In the genomic region with DNA sequence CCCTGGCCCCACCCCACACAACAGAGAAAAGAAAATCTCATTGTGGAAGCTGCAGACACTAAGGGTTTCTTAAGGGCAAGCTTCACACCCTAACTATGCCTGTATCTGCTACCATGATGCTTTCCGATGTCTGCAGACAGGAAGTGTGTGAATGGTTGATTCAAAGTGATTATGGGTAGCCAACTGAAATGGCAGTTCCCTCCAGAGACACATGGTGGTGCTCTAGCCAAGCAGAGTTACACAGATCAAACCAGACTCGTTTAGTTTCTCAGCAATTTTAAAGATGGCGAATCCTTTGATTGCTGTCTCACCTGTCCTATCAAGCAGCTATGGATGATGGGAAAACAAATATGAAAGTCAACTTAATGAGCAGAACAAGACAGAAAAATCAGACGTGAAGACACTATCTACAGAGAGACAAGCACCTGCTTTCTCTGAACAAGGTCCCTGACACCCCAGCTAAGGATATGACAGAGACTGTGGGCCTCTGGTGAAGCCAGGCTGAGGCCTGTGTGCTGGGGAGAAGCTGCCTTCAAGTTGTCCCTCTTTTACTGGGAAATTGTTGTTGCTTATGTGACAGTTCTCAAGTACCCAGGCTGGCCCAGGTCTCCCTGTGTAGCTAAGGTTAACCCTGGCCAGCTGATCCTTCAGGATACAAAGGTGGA, we compare ENCODE assay signal across 8 mouse cellular contexts. TPM values are rescaled to one million over a fixed set of nuclear protein-coding genes. Genes with fewer than 3 reads are reported as not detected.
DNase-seq lines count a peak whose midpoint lies in the region; ATAC-seq and TF ChIP-seq lines count a peak whose summit lies in the region.

No protein-coding gene starts in this region.

- no peaks in the 10 kb centered on the region for H3K36me3 ChIP-seq in kidney, postnatal 0 days (ENCODE audit: insufficient read depth, low read length)
- no peaks in the 10 kb centered on the region for H3K36me3 ChIP-seq in liver, embryonic 11.5 days (ENCODE audit: control insufficient read depth, insufficient read depth, low read length)
- H3K36me3 ChIP-seq in stomach, embryonic 16.5 days (ENCODE audit: control insufficient read depth, insufficient read depth, low read length) = no peaks in the 10 kb centered on the region

- H3K4me1 ChIP-seq in kidney, postnatal 0 days (replicated peaks; ENCODE audit: insufficient read depth, low read length) = no peaks in the 10 kb centered on the region
- no peaks in the 10 kb centered on the region for H3K4me1 ChIP-seq in liver, embryonic 11.5 days (replicated peaks; ENCODE audit: control insufficient read depth, insufficient read depth, low read length)
- H3K4me1 ChIP-seq in stomach, embryonic 16.5 days (ENCODE audit: control insufficient read depth, insufficient read depth, low read length) = no peaks in the 10 kb centered on the region

- ATAC-seq in kidney, postnatal 0 days (replicated peaks; ENCODE audit: low FRiP score, low read depth) = peak; percentile 74
- ATAC-seq in liver, embryonic 11.5 days (replicated peaks; ENCODE audit: low FRiP score) = peak; percentile 76
- ATAC-seq in stomach, embryonic 16.5 days (ENCODE audit: insufficient read depth, low FRiP score) = peak; percentile 64

- TF ChIP-seq CTCF in kidney, postnatal 0 days (IDR thresholded peaks at IDR 0.05; ENCODE audit: low read depth) = peak; percentile 97

- no peak overlapping the region for H3K4me2 ChIP-seq in kidney, postnatal 0 days (ENCODE audit: low read length)
- no peak overlapping the region for H3K4me2 ChIP-seq in liver, embryonic 11.5 days
- H3K4me2 ChIP-seq in stomach, embryonic 16.5 days (ENCODE audit: low read depth, low read length) = no peak overlapping the region

- DNase-seq in 3T3-L1 (ENCODE audit: low read depth, low spot score) = peak; percentile 87
- peak; percentile 78 for DNase-seq in adrenal gland, adult 2 months
- DNase-seq in embryo, embryonic 9.5 days (ENCODE audit: extremely low spot score) = peak; percentile 70
- DNase-seq in heart, adult 8-10 months (ENCODE audit: low spot score) = peak; percentile 76
- DNase-seq in kidney, postnatal 0 days (ENCODE audit: low spot score) = peak; percentile 91
- DNase-seq in liver, embryonic 11.5 days (ENCODE audit: low spot score) = no peak
- DNase-seq in naive thymus-derived CD4-positive, alpha-beta T cell, adult 2 months (ENCODE audit: low read depth) = peak; percentile 86

- H3K9ac ChIP-seq in kidney, postnatal 0 days (ENCODE audit: low read depth, low read length) = no peak overlapping the region
- H3K9ac ChIP-seq in liver, embryonic 11.5 days (ENCODE audit: low read depth, low read length) = no peak overlapping the region
- H3K9ac ChIP-seq in stomach, embryonic 16.5 days (ENCODE audit: low read length) = no peak overlapping the region

- H3K9me3 ChIP-seq in kidney, postnatal 0 days (replicated peaks; ENCODE audit: low read length) = no peaks in the 10 kb centered on the region
- no peaks in the 10 kb centered on the region for H3K9me3 ChIP-seq in liver, embryonic 11.5 days (ENCODE audit: control insufficient read depth, low read length)
- peaks cover 7% of the 10 kb centered on the region for H3K9me3 ChIP-seq in stomach, embryonic 16.5 days (replicated peaks; ENCODE audit: control insufficient read depth, low read length)

- 12% methylated on average over 4 of the region's 4 CpGs for WGBS in kidney, postnatal 0 days
- WGBS in liver, embryonic 11.5 days = 10% methylated on average over 4 of the region's 4 CpGs
- WGBS in stomach, embryonic 16.5 days = 12% methylated on average over 4 of the region's 4 CpGs

- H3K4me3 ChIP-seq in kidney, postnatal 0 days (replicated peaks; ENCODE audit: low read depth, low read length) = no peak overlapping the region
- no peak overlapping the region for H3K4me3 ChIP-seq in liver, embryonic 11.5 days (ENCODE audit: low read depth, low read length)
- H3K4me3 ChIP-seq in stomach, embryonic 16.5 days (replicated peaks; ENCODE audit: low read length) = no peak overlapping the region

- H3K27me3 ChIP-seq in kidney, postnatal 0 days (ENCODE audit: insufficient read depth, low read length) = no peaks in the 10 kb centered on the region
- H3K27me3 ChIP-seq in liver, embryonic 11.5 days (replicated peaks; ENCODE audit: control insufficient read depth, insufficient read depth, low read length) = no peaks in the 10 kb centered on the region
- no peaks in the 10 kb centered on the region for H3K27me3 ChIP-seq in stomach, embryonic 16.5 days (ENCODE audit: control insufficient read depth, insufficient read depth, low read length)

- H3K27ac ChIP-seq in kidney, postnatal 0 days = no peak overlapping the region
- no peak overlapping the region for H3K27ac ChIP-seq in liver, embryonic 11.5 days (ENCODE audit: low read depth, low read length)
- H3K27ac ChIP-seq in stomach, embryonic 16.5 days (ENCODE audit: low read length) = no peak overlapping the region

RNA-seq across cellular contexts. Expression of a gene that starts 7.4 kb away (rescaled TPM):
- 10 to 100 TPM; 40.3 to 69.0 TPM for total RNA-seq in adrenal gland, adult 2 months (2021)
- 58.0 and 70.1 TPM in 2 replicates for polyA plus RNA-seq in adrenal gland, adult 2 months (2012; rRNA removed)
- total RNA-seq in heart, adult 8-10 months (2022) = 10 to 100 TPM; 27.6 to 32.7 (median 31.9) TPM
- 15.1 and 16.0 TPM in 2 replicates for polyA plus RNA-seq in kidney, postnatal 0 days (2015; fragmentation: Nextera tagmentation; extraction: Ambion mirVana)
- polyA plus RNA-seq in liver, embryonic 11.5 days (2014; fragmentation: Nextera tagmentation; extraction: Ambion mirVana) = 5.3 and 6.4 TPM in 2 replicates
- polyA plus RNA-seq in stomach, embryonic 16.5 days (2015; fragmentation: Nextera tagmentation; extraction: Ambion mirVana) = 12.1 and 13.6 TPM in 2 replicates
